Mouse (Mus musculus) heart, embryonic 11.5 days (tissue): Measurements from ENCODE around the gene Slc26a11. TPM values are rescaled to one million over a fixed set of nuclear protein-coding genes. Genes with fewer than 3 reads are reported as not detected.

Experiments used
- ATAC-seq: fragments of 200-750 bp; cut with Nextera tagmentation; replicated peaks from 2 replicates; pipeline ENCODE4 v1.8.0; 2017; ENCODE audit warnings: moderate library complexity; ENCODE audit not compliant: insufficient number of reproducible peaks, low FRiP score, low TSS enrichment
- H3K27ac ChIP-seq: fragments of 300-500 bp; sonication (generic); 2 replicates; pipeline ENCODE4 v1.5.1; 2014; ENCODE audit warnings: mild to moderate bottlenecking, low read depth, low read length
- H3K27me3 ChIP-seq: fragments of 300-500 bp; sonication (generic); 2 replicates; pipeline ENCODE4 v1.6.1; 2014; ENCODE audit warnings: mild to moderate bottlenecking, low read length, mixed read lengths; ENCODE audit not compliant: control insufficient read depth, insufficient read depth
- H3K36me3 ChIP-seq: fragments of 300-500 bp; sonication (generic); 2 replicates; pipeline ENCODE4 v1.6.1; 2014; ENCODE audit warnings: mild to moderate bottlenecking, low read length, moderate library complexity, mixed read lengths; ENCODE audit not compliant: control insufficient read depth, insufficient read depth
- H3K4me1 ChIP-seq: fragments of 300-500 bp; sonication (generic); 2 replicates; pipeline ENCODE4 v1.6.1; 2014; ENCODE audit warnings: low read length; ENCODE audit not compliant: control insufficient read depth, insufficient read depth
- H3K4me2 ChIP-seq: fragments of 300-500 bp; sonication (generic); 2 replicates; pipeline ENCODE4 v1.6.1; 2014; ENCODE audit warnings: mild to moderate bottlenecking, moderate library complexity
- H3K4me3 ChIP-seq: fragments of 300-500 bp; sonication (generic); 2 replicates; pipeline ENCODE4 v1.5.1; 2014; ENCODE audit warnings: low read depth, low read length
- H3K9ac ChIP-seq: fragments of 300-500 bp; sonication (generic); 2 replicates; pipeline ENCODE4 v1.6.1; 2014; ENCODE audit warnings: mild to moderate bottlenecking, low read depth, low read length, moderate library complexity
- H3K9me3 ChIP-seq: fragments of 300-500 bp; sonication (generic); replicated peaks from 2 replicates; pipeline ENCODE4 v1.6.1; 2016; ENCODE audit warnings: low read length; ENCODE audit not compliant: control insufficient read depth
- WGBS: fragments of 180-500 bp; shearing (Covaris S2); extraction: QIAGEN DNeasy Blood & Tissue Kit; methylation state at CpG from one replicate; pipeline ENCODE4 v1.1.7; 2014; ENCODE audit not compliant: insufficient replicate concordance; 5-methylcytosine and 5-hydroxymethylcytosine counted together
- polyA plus RNA-seq: library from polyadenylated mRNA; unstranded; fragments of >200 nt; fragmentation: Nextera tagmentation; extraction: Ambion mirVana; gene quantifications from 2 replicates; pipeline ENCODE4 v1.2.1, GENCODE M21; 2014

Slc26a11 gene
- polyA plus RNA-seq, 1 experiment from 2014 or later, result 9.4 TPM

GRCm38 (mm10) chr11:119352113-119352512 is 3.2 kb upstream of the Slc26a11 start:
- H3K4me2 ChIP-seq, result no peak overlapping the region
- H3K4me1 ChIP-seq, result peaks cover 14% of the 10 kb centered on the region
- no peaks in the 10 kb centered on the region for H3K36me3 ChIP-seq
- H3K27ac ChIP-seq, result no peak overlapping the region
- no peaks in the 10 kb centered on the region for H3K27me3 ChIP-seq
- no peak overlapping the region for H3K4me3 ChIP-seq
- H3K9me3 ChIP-seq, result no peaks in the 10 kb centered on the region
- H3K9ac ChIP-seq, result no peak overlapping the region
- WGBS, result 71% methylated on average over 7 of the region's 7 CpGs
- ATAC-seq, result no peak

- no peaks in the 10 kb centered on the region for H3K27me3 ChIP-seq
- 77% methylated on average over 4 of the region's 4 CpGs for WGBS
- no peak overlapping the region for H3K4me3 ChIP-seq
- no peaks in the 10 kb centered on the region for H3K9me3 ChIP-seq
- H3K4me1 ChIP-seq, result peaks cover 14% of the 10 kb centered on the region
- no peak overlapping the region for H3K9ac ChIP-seq
- no peaks in the 10 kb centered on the region for H3K36me3 ChIP-seq
- no peak overlapping the region; the same call in 1 of the 2 replicates for H3K4me2 ChIP-seq
- ATAC-seq, result no peak
- no peak overlapping the region for H3K27ac ChIP-seq
These were observed 1.4 kb upstream of the Slc26a11 start for GRCm38 (mm10) chr11:119353946-119354345.

GRCm38 (mm10) chr11:119354798-119355442 is 437 bp upstream of the Slc26a11 start:
- H3K4me1 ChIP-seq, result peaks cover 14% of the 10 kb centered on the region
- H3K9me3 ChIP-seq, result no peaks in the 10 kb centered on the region
- ATAC-seq, result 0 out of 2 replicates have a peak, but pooled peaks have one; percentile 23
- WGBS, result 2% methylated on average over 23 of the region's 23 CpGs
- H3K9ac ChIP-seq, result peak overlapping the region; percentile 82
- peak overlapping the region; percentile 89 for H3K4me2 ChIP-seq
- peak overlapping the region; percentile 80 for H3K4me3 ChIP-seq
- H3K36me3 ChIP-seq, result no peaks in the 10 kb centered on the region
- H3K27me3 ChIP-seq, result no peaks in the 10 kb centered on the region
- H3K27ac ChIP-seq, result peak overlapping the region; percentile 90

- Histone ChIP-seq H3K4me1 (peaks cover 11% of the 10 kb centered on the region), H3K4me3 (no peak overlapping the region), H3K36me3 (no peaks in the 10 kb centered on the region), H3K4me2 (no peak overlapping the region), H3K27me3 (no peaks in the 10 kb centered on the region), H3K27ac (no peak overlapping the region), H3K9ac (no peak overlapping the region), H3K9me3 (no peaks in the 10 kb centered on the region)
- 80% methylated on average over 10 of the region's 10 CpGs for WGBS
- no peak for ATAC-seq
These were observed 3.7 kb downstream of the Slc26a11 start for GRCm38 (mm10) chr11:119359089-119359488.

GRCm38 (mm10) chr11:119362769-119363533 is 7.6 kb downstream of the Slc26a11 start:
- Histone ChIP-seq H3K4me2 (no peak overlapping the region), H3K9me3 (peaks cover 3% of the 10 kb centered on the region), H3K36me3 (no peaks in the 10 kb centered on the region), H3K4me3 (no peak overlapping the region), H3K27ac (no peak overlapping the region), H3K9ac (0 out of 2 replicates have a peak overlapping the region, but pooled peaks have one; percentile 5), H3K27me3 (no peaks in the 10 kb centered on the region), H3K4me1 (no peaks in the 10 kb centered on the region)
- ATAC-seq, result no peak
- WGBS, result 43% methylated on average over 11 of the region's 11 CpGs

GRCm38 (mm10) chr11:119363534-119364145 is 8.3 kb downstream of the Slc26a11 start:
- H3K4me3 ChIP-seq, result no peak overlapping the region
- no peak overlapping the region for H3K9ac ChIP-seq
- no peak overlapping the region for H3K4me2 ChIP-seq
- no peaks in the 10 kb centered on the region for H3K27me3 ChIP-seq
- H3K9me3 ChIP-seq, result peaks cover 3% of the 10 kb centered on the region
- H3K27ac ChIP-seq, result no peak overlapping the region
- WGBS, result 32% methylated on average over 11 of the region's 11 CpGs
- no peaks in the 10 kb centered on the region for H3K4me1 ChIP-seq
- no peaks in the 10 kb centered on the region for H3K36me3 ChIP-seq
- ATAC-seq, result no peak

GRCm38 (mm10) chr11:119375425-119375824 is 20.1 kb downstream of the Slc26a11 start:
- no peaks in the 10 kb centered on the region for H3K9me3 ChIP-seq
- 67% methylated on average over 6 of the region's 6 CpGs for WGBS
- no peak for ATAC-seq
- H3K4me1 ChIP-seq, result peaks cover 7% of the 10 kb centered on the region
- H3K27me3 ChIP-seq, result no peaks in the 10 kb centered on the region
- H3K36me3 ChIP-seq, result peaks cover 11% of the 10 kb centered on the region
- H3K4me3 ChIP-seq, result no peak overlapping the region
- no peak overlapping the region for H3K27ac ChIP-seq
- no peak overlapping the region for H3K4me2 ChIP-seq
- H3K9ac ChIP-seq, result no peak overlapping the region

- Histone ChIP-seq H3K4me2 (no peak overlapping the region), H3K9ac (no peak overlapping the region), H3K9me3 (no peaks in the 10 kb centered on the region), H3K4me1 (peaks cover 17% of the 10 kb centered on the region), H3K4me3 (no peak overlapping the region), H3K27ac (no peak overlapping the region), H3K36me3 (peaks cover 11% of the 10 kb centered on the region), H3K27me3 (no peaks in the 10 kb centered on the region)
- WGBS, result 92% methylated on average over 11 of the region's 11 CpGs
- ATAC-seq, result no peak
These were observed 22.0 kb downstream of the Slc26a11 start for GRCm38 (mm10) chr11:119377326-119377725.
